9 mouse cellular contexts compared by ENCODE assay signal in genomic region chr13:20460096-20460495, GRCm38 (mm10).
"Had no signal": no experiment of that assay in that cellular context is flagged by ENCODE, and none has a peak within 500 bp of the region (broad histone marks: within the 10 kb centered on the region; RNA-seq: fewer than 3 reads in every experiment).

No protein-coding gene starts in this region.

- DNase-seq: kidney, adult 8-10 months; kidney, postnatal 25 days; left cerebral cortex, postnatal 4 days; lung, adult 2 months; lung, postnatal 36 days; midbrain, embryonic 14.5 days; spleen, adult 18-20 months; thymus, adult 2 months; thymus, postnatal 36 days had no signal
